Mouse (Mus musculus): ENCODE results near the gene Kdm4b. TPM values are rescaled to one million over a fixed set of nuclear protein-coding genes. Genes with fewer than 3 reads are reported as not detected.

Gene Kdm4b
- polyA plus RNA-seq (2014; fragmentation: Nextera tagmentation; extraction: Ambion mirVana), result 53.5 and 59.9 TPM in 2 replicates

DNA sequence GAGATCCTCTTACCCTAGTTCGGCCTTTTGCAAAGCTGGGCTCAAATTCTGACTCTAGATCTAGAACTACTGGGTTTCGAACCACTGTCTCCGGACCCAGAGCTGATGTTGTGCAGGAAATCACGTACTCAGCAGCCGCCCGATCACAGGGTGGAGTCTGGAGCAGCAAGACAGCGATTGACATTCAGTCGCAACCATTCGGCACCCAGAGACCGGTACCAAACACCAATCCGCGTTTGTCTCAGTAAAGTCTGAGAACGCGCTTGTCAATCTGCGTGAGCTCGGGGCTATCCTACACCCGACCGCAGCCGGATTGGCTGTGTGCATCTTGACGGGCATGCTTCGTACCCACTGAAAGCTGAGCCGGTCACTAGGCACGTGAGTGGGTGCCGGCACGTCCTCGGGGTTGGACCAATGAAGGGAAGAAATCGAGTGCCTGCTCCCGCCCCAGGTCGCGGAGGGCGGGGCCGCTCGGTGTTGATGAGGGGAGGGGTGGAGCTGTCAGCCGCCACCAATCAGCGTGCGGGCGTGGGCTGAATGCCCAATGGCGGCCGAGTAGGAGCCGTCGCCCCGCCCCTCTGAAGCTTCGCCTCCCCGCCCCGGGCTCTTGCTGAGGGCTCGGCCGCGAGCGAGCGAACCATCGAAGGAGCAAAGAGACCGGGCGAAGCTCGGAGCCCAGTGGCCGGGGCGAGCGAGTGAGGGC is at the start of gene Kdm4b:
Gene Kdm4b (plus strand): TSS at position 613 of the 703 bp plus-strand sequence.
- H3K27me3 ChIP-seq (ENCODE audit: control insufficient read depth, insufficient read depth, low read length), result no peaks in the 10 kb centered on the region
- WGBS, result under 1% methylated on average over 49 of the region's 57 CpGs
- peak; percentile 100 for DNase-seq (ENCODE audit: low spot score)
- no peaks in the 10 kb centered on the region for H3K9me3 ChIP-seq (ENCODE audit: control insufficient read depth, low read length)
- H3K4me2 ChIP-seq (ENCODE audit: low read depth), result peak within 1 kb of the TSS; percentile 88
- peak; percentile 100 for ATAC-seq (ENCODE audit: insufficient read depth, low FRiP score, low TSS enrichment)
- peak within 1 kb of the TSS; percentile 96 for H3K4me3 ChIP-seq (ENCODE audit: low read depth, low read length)
- H3K4me1 ChIP-seq (ENCODE audit: control insufficient read depth, insufficient read depth, low read length), result peaks cover 14% of the 10 kb centered on the region
- peak within 1 kb of the TSS; percentile 94 for H3K9ac ChIP-seq (ENCODE audit: low read length)
- H3K27ac ChIP-seq (ENCODE audit: low read depth, low read length), result peak within 1 kb of the TSS; percentile 94
- peaks cover under 1% of the 10 kb centered on the region for H3K36me3 ChIP-seq (ENCODE audit: control insufficient read depth, insufficient read depth, low read length)

DNA sequence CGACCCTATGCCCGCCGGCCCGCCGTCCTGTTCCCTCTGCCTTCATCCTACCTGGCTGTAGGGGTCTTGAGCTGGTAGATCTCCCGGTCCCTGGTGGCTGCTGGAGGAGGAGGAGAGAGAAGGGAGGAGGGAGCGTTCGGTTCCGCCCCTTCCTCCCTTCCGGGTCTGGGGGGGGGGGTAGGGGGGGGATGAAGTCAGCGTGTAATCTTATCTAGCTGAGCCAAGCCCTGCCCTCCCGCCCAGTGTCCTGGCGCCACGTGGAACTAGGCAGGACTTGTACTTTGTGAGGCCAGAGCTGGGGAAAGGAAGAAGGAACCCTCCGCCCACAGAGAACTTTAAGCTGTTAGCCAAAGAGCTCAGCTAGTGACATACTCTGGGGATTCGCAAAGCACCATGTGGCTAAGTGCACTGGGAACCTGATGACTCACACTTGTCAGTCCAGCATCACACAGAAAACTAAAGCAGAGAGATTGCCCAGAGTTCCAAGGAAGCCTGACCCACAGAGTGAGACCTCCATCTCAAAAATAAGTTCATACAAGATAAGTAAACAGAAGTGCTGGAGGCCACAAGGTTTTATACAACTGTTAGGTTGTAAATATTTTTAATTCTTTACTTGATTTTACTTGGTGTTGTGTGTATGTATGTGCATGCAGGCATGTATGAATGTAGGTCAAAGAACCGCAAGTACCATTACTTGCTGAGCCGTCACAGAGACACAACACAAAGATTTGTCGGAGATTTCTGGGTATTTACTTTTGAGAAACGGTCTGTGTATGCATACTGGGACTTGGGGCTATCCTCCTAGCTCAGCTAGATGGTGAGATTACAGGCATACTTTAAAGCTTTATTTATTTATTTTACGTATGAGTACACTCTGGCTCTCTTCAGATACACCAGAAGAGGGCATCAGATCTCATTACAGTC is 49.0 kb upstream of the Kdm4b start, which contains the start of gene Ticam1:
Gene Ticam1 (minus strand): TSS at position 144 of the 924 bp plus-strand sequence.
- Histone ChIP-seq H3K36me3 (ENCODE audit: control insufficient read depth, insufficient read depth, low read length) (peaks cover 2% of the 10 kb centered on the region; the same call in 1 of the 2 replicates), H3K4me1 (ENCODE audit: control insufficient read depth, insufficient read depth, low read length) (0 out of 2 replicates have a peak, but pooled peaks cover 3% of the 10 kb centered on the region), H3K9me3 (ENCODE audit: control insufficient read depth, low read length) (no peaks in the 10 kb centered on the region), H3K9ac (ENCODE audit: low read length) (peak within 1 kb of the TSS; percentile 48), H3K4me3 (ENCODE audit: low read depth, low read length) (peak within 1 kb of the TSS; percentile 36), H3K27me3 (ENCODE audit: control insufficient read depth, insufficient read depth, low read length) (no peaks in the 10 kb centered on the region), H3K27ac (ENCODE audit: low read depth, low read length) (0 out of 2 replicates have a peak within 1 kb of the TSS, but pooled peaks have one; percentile 7), H3K4me2 (ENCODE audit: low read depth) (peak within 1 kb of the TSS; percentile 51)
- 10% methylated on average over 18 of the region's 21 CpGs for WGBS
- peak; percentile 82 for ATAC-seq (ENCODE audit: insufficient read depth, low FRiP score, low TSS enrichment)
- DNase-seq (ENCODE audit: low spot score), result peak; percentile 90

- no peak overlapping the region for H3K4me3 ChIP-seq (ENCODE audit: low read depth, low read length)
- no peak for ATAC-seq (ENCODE audit: insufficient read depth, low FRiP score, low TSS enrichment)
- 0 out of 2 replicates have a peak overlapping the region, but pooled peaks have one; percentile 7 for H3K27ac ChIP-seq (ENCODE audit: low read depth, low read length)
Observed at GRCm38 (mm10) chr17:56277567-56277893, 48.3 kb upstream of the Kdm4b start.

DNA sequence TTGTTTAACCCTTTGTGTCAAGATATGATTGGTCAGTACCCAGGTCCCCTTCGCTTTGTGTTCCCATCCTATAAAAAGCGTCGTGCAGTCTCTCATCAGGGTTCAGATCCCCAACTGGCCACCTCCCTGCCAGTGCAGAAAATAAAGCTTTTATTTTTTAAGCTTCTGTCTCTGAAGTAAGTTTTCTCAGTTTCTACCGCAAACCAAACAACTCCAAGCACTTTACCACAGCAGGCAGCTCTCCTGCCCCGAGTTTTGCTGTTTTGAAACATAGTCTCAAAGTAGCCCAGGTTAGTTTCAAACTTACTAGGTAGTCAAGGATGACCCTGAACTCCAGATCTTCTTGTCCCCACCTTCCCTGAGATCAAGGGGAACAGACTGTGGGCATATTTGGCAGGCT is 47.5 kb upstream of the Kdm4b start:
- peaks cover 2% of the 10 kb centered on the region; the same call in 1 of the 2 replicates for H3K36me3 ChIP-seq (ENCODE audit: control insufficient read depth, insufficient read depth, low read length)

More at GRCm38 (mm10) chr17:56277567-56277893, 48.3 kb upstream of the Kdm4b start:
- H3K27me3 ChIP-seq (ENCODE audit: control insufficient read depth, insufficient read depth, low read length), result no peaks in the 10 kb centered on the region
- peak overlapping the region; percentile 51; the same call in 1 of the 2 replicates for H3K4me2 ChIP-seq (ENCODE audit: low read depth)
- no peak for DNase-seq (ENCODE audit: low spot score)
- no peak overlapping the region for H3K9ac ChIP-seq (ENCODE audit: low read length)
- WGBS, result 54% methylated on average over 2 of the region's 2 CpGs
- peaks cover 2% of the 10 kb centered on the region; the same call in 1 of the 2 replicates for H3K36me3 ChIP-seq (ENCODE audit: control insufficient read depth, insufficient read depth, low read length)
- no peaks in the 10 kb centered on the region for H3K9me3 ChIP-seq (ENCODE audit: control insufficient read depth, low read length)
- H3K4me1 ChIP-seq (ENCODE audit: control insufficient read depth, insufficient read depth, low read length), result 0 out of 2 replicates have a peak, but pooled peaks cover 3% of the 10 kb centered on the region

GRCm38 (mm10) chr17:56279481-56280155 is 46.2 kb upstream of the Kdm4b start:
- Histone ChIP-seq H3K27ac (ENCODE audit: low read depth, low read length) (no peak overlapping the region), H3K4me1 (ENCODE audit: control insufficient read depth, insufficient read depth, low read length) (0 out of 2 replicates have a peak, but pooled peaks cover 3% of the 10 kb centered on the region), H3K9ac (ENCODE audit: low read length) (no peak overlapping the region), H3K4me3 (ENCODE audit: low read depth, low read length) (no peak overlapping the region), H3K9me3 (ENCODE audit: control insufficient read depth, low read length) (no peaks in the 10 kb centered on the region), H3K36me3 (ENCODE audit: control insufficient read depth, insufficient read depth, low read length) (peaks cover 2% of the 10 kb centered on the region; the same call in 1 of the 2 replicates), H3K27me3 (ENCODE audit: control insufficient read depth, insufficient read depth, low read length) (no peaks in the 10 kb centered on the region), H3K4me2 (ENCODE audit: low read depth) (no peak overlapping the region)
- ATAC-seq (ENCODE audit: insufficient read depth, low FRiP score, low TSS enrichment) (no peak), DNase-seq (ENCODE audit: low spot score) (no peak)
- 89% methylated on average over 12 of the region's 12 CpGs for WGBS

More for the DNA sequence above, 47.5 kb upstream of the Kdm4b start:
- DNase-seq (ENCODE audit: low spot score), result no peak
- no peak overlapping the region for H3K4me3 ChIP-seq (ENCODE audit: low read depth, low read length)
- no peak overlapping the region for H3K9ac ChIP-seq (ENCODE audit: low read length)
- no peak overlapping the region for H3K27ac ChIP-seq (ENCODE audit: low read depth, low read length)
- WGBS, result 86% methylated on average over 5 of the region's 5 CpGs
- H3K4me2 ChIP-seq (ENCODE audit: low read depth), result no peak overlapping the region
- H3K27me3 ChIP-seq (ENCODE audit: control insufficient read depth, insufficient read depth, low read length), result no peaks in the 10 kb centered on the region
- no peaks in the 10 kb centered on the region for H3K9me3 ChIP-seq (ENCODE audit: control insufficient read depth, low read length)
- 0 out of 2 replicates have a peak, but pooled peaks cover 3% of the 10 kb centered on the region for H3K4me1 ChIP-seq (ENCODE audit: control insufficient read depth, insufficient read depth, low read length)
- ATAC-seq (ENCODE audit: insufficient read depth, low FRiP score, low TSS enrichment), result no peak

GRCm38 (mm10) chr17:56281193-56281592 is 44.7 kb upstream of the Kdm4b start:
- Histone ChIP-seq H3K4me2 (ENCODE audit: low read depth) (no peak overlapping the region), H3K36me3 (ENCODE audit: control insufficient read depth, insufficient read depth, low read length) (peaks cover 4% of the 10 kb centered on the region), H3K27me3 (ENCODE audit: control insufficient read depth, insufficient read depth, low read length) (no peaks in the 10 kb centered on the region), H3K4me1 (ENCODE audit: control insufficient read depth, insufficient read depth, low read length) (0 out of 2 replicates have a peak, but pooled peaks cover 3% of the 10 kb centered on the region), H3K9me3 (ENCODE audit: control insufficient read depth, low read length) (no peaks in the 10 kb centered on the region), H3K4me3 (ENCODE audit: low read depth, low read length) (no peak overlapping the region), H3K27ac (ENCODE audit: low read depth, low read length) (no peak overlapping the region), H3K9ac (ENCODE audit: low read length) (no peak overlapping the region)
- no peak for DNase-seq (ENCODE audit: low spot score)
- no peak for ATAC-seq (ENCODE audit: insufficient read depth, low FRiP score, low TSS enrichment)
- WGBS, result 90% methylated on average over 12 of the region's 12 CpGs

- no peak overlapping the region for H3K4me2 ChIP-seq (ENCODE audit: low read depth)
- DNase-seq (ENCODE audit: low spot score) (no peak), ATAC-seq (ENCODE audit: insufficient read depth, low FRiP score, low TSS enrichment) (no peak)
- H3K27ac ChIP-seq (ENCODE audit: low read depth, low read length), result no peak overlapping the region
- 92% methylated on average over 4 of the region's 4 CpGs for WGBS
- no peaks in the 10 kb centered on the region for H3K27me3 ChIP-seq (ENCODE audit: control insufficient read depth, insufficient read depth, low read length)
- H3K4me1 ChIP-seq (ENCODE audit: control insufficient read depth, insufficient read depth, low read length), result no peaks in the 10 kb centered on the region
- no peak overlapping the region for H3K9ac ChIP-seq (ENCODE audit: low read length)
- no peak overlapping the region for H3K4me3 ChIP-seq (ENCODE audit: low read depth, low read length)
- no peaks in the 10 kb centered on the region for H3K9me3 ChIP-seq (ENCODE audit: control insufficient read depth, low read length)
- H3K36me3 ChIP-seq (ENCODE audit: control insufficient read depth, insufficient read depth, low read length), result peaks cover 4% of the 10 kb centered on the region
Observed at GRCm38 (mm10) chr17:56282802-56283201, 43.1 kb upstream of the Kdm4b start.

DNA sequence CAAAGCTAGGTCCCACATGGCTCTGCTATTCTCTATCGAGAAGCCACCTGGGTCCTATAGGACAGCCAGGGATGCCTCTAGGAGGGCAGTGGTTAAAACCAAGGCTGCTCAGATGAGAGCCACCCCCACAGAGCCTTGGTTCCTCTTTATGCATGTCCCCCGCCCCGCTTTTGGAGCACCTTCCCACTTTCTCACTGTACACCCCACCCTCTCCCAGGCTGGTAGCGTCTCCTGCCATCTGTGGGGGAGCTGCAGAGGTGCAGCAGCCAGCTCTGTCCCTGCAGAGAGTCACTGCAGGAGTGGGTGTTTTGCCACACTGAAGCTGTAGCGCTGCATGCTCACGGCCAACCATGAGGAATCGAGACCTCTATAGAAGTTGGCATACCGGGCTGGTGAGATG is 42.5 kb upstream of the Kdm4b start:
- Histone ChIP-seq H3K4me1 (ENCODE audit: control insufficient read depth, insufficient read depth, low read length) (no peaks in the 10 kb centered on the region), H3K4me2 (ENCODE audit: low read depth) (no peak overlapping the region), H3K9ac (ENCODE audit: low read length) (no peak overlapping the region), H3K4me3 (ENCODE audit: low read depth, low read length) (no peak overlapping the region), H3K27me3 (ENCODE audit: control insufficient read depth, insufficient read depth, low read length) (no peaks in the 10 kb centered on the region), H3K27ac (ENCODE audit: low read depth, low read length) (no peak overlapping the region), H3K9me3 (ENCODE audit: control insufficient read depth, low read length) (no peaks in the 10 kb centered on the region), H3K36me3 (ENCODE audit: control insufficient read depth, insufficient read depth, low read length) (peaks cover 4% of the 10 kb centered on the region)
- DNase-seq (ENCODE audit: low spot score) (no peak), ATAC-seq (ENCODE audit: insufficient read depth, low FRiP score, low TSS enrichment) (no peak)
- WGBS, result 92% methylated on average over 8 of the region's 8 CpGs

Data from neural tube, embryonic 11.5 days (tissue).